Mouse (Mus musculus) kidney, embryonic 14.5 days (tissue): ENCODE measurements around the gene Arsb. TPM values are rescaled to one million over a fixed set of nuclear protein-coding genes. Genes with fewer than 3 reads are reported as not detected.
A peak's percentile ranks its signal among the peaks of the same experiment; 100 is the strongest.
"Not testable (repeated sequence)": the region's sequence is repeated elsewhere in the genome, so short reads cannot be mapped to it uniquely, and the experiment has no call there.

Source experiments
- ATAC-seq: fragments of 200-750 bp; cut with Nextera tagmentation; 2 replicates; pipeline ENCODE4 v1.8.0; 2017; ENCODE audit warnings: moderate number of reproducible peaks, mild to moderate bottlenecking, moderate TSS enrichment, moderate library complexity; ENCODE audit not compliant: low FRiP score, low TSS enrichment
- H3K27ac ChIP-seq: fragments of 300-500 bp; sonication (generic); 2 replicates; pipeline ENCODE4 v1.5.1; 2014; ENCODE audit warnings: low read depth, mild to moderate bottlenecking, low read length, moderate library complexity, mixed read lengths
- H3K27me3 ChIP-seq: fragments of 300-500 bp; sonication (generic); 2 replicates; pipeline ENCODE4 v1.6.1; 2014; ENCODE audit warnings: mild to moderate bottlenecking, low read length; ENCODE audit not compliant: control insufficient read depth, insufficient read depth
- H3K36me3 ChIP-seq: fragments of 300-500 bp; sonication (generic); 2 replicates; pipeline ENCODE4 v1.6.1; 2014; ENCODE audit warnings: low read length, mixed read lengths; ENCODE audit not compliant: control insufficient read depth, insufficient read depth
- H3K4me1 ChIP-seq: fragments of 300-500 bp; sonication (generic); 2 replicates; pipeline ENCODE4 v1.6.1; 2014; ENCODE audit warnings: low read length, mixed read lengths; ENCODE audit not compliant: control insufficient read depth, insufficient read depth
- H3K4me2 ChIP-seq: fragments of 300-500 bp; sonication (generic); replicated peaks from 2 replicates; pipeline ENCODE4 v1.6.1; 2014; ENCODE audit warnings: low read depth, mild to moderate bottlenecking, low read length
- H3K4me3 ChIP-seq: fragments of 300-500 bp; sonication (generic); 2 replicates; pipeline ENCODE4 v1.5.1; 2014; ENCODE audit warnings: mild to moderate bottlenecking, low read length
- H3K9ac ChIP-seq: fragments of 300-500 bp; sonication (generic); 2 replicates; pipeline ENCODE4 v1.6.1; 2014; ENCODE audit warnings: low read depth, mild to moderate bottlenecking, low read length, moderate library complexity
- H3K9me3 ChIP-seq: fragments of 300-500 bp; sonication (generic); 2 replicates; pipeline ENCODE4 v1.6.1; 2016; ENCODE audit warnings: low read length; ENCODE audit not compliant: control insufficient read depth
- WGBS: fragments of 180-500 bp; shearing (Covaris S2); extraction: QIAGEN DNeasy Blood & Tissue Kit; methylation state at CpG from one replicate; pipeline ENCODE4 v1.1.7; 2014; 5-methylcytosine and 5-hydroxymethylcytosine counted together
- polyA plus RNA-seq: library from polyadenylated mRNA; unstranded; fragments of >200 nt; fragmentation: Nextera tagmentation; extraction: Ambion mirVana; gene quantifications from 2 replicates; pipeline ENCODE4 v1.2.1, GENCODE M21; 2014

Arsb gene
- polyA plus RNA-seq, 1 experiment from 2014 or later: 17.7 TPM

DNA sequence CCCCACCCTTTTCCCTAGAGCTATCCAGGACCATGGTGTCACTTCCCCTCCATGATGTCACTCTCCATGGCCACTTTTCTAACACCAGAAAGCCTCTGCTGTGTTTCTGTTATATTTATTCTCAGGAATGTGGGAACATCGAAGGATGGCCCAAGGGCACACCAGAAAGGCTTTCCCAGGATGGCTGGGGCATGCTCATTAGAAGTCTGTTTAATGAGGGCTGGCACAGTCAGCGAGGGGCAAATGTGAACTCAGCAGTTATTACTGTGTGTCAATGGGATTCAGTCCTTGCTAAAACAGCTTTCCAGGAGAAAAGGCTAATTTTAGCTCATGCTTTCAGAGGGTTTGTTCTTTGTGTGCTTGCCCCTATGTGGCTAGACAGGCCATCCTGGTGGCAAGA lies 213.1 kb downstream of the Arsb start:
- WGBS: 81% methylated on average over 2 of the region's 2 CpGs
- H3K9me3 ChIP-seq: peaks cover 4% of the 10 kb centered on the region; the same call in 1 of the 2 replicates
- H3K4me1 ChIP-seq: no peaks in the 10 kb centered on the region
- no peaks in the 10 kb centered on the region for H3K36me3 ChIP-seq
- H3K4me2 ChIP-seq: no peak overlapping the region
- ATAC-seq: no peak
- H3K4me3 ChIP-seq: no peak overlapping the region
- no peak overlapping the region for H3K9ac ChIP-seq
- H3K27me3 ChIP-seq: no peaks in the 10 kb centered on the region
- no peak overlapping the region for H3K27ac ChIP-seq

DNA sequence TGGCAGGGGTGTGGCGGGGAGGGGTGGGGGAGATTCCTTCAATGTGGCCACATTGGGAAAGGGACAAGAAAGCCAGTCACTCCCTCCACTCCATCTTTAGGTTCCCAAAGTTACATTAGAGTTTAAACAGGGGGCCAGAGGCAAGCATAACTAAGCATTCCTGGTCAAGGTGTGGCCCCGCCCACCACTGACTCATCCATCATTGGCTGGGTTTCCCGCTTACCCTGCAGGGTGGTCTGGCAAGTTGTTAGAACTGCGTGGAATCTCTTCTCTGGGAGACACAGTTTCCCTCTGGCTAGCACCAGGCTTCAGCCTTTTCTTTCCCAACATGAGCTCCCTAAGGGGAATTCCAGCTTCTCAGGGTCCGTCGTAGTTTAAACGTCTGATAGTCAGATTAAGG lies 213.8 kb downstream of the Arsb start:
- no peak for ATAC-seq
- H3K4me3 ChIP-seq: no peak overlapping the region
- 81% methylated on average over 7 of the region's 7 CpGs for WGBS
- no peaks in the 10 kb centered on the region for H3K4me1 ChIP-seq
- no peak overlapping the region for H3K4me2 ChIP-seq
- H3K27ac ChIP-seq: no peak overlapping the region
- no peaks in the 10 kb centered on the region for H3K27me3 ChIP-seq
- no peak overlapping the region for H3K9ac ChIP-seq
- H3K36me3 ChIP-seq: no peaks in the 10 kb centered on the region
- peaks cover 4% of the 10 kb centered on the region; the same call in 1 of the 2 replicates for H3K9me3 ChIP-seq

DNA sequence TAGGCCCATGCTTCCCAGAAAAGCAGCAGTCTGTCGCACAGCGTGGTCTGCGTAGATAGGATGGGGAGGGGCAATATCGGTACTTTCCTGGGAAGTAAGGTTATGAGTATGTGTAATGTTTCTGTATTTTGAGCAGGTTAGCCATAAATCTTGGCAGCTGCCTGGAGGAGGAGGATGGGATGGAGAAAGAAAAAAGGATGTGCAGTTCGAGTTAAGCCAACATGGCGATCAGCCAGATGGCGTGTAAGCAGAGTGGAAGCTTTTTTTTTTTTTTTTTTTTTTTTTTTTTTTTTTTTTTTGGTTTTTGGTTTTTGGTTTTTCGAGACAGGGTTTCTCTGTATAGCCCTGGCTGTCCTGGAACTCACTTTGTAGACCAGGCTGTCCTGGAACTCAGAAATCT lies 214.3 kb downstream of the Arsb start:
- not testable (repeated sequence) for H3K9ac ChIP-seq, ATAC-seq
- WGBS: 93% methylated on average over 8 of the region's 8 CpGs

DNA sequence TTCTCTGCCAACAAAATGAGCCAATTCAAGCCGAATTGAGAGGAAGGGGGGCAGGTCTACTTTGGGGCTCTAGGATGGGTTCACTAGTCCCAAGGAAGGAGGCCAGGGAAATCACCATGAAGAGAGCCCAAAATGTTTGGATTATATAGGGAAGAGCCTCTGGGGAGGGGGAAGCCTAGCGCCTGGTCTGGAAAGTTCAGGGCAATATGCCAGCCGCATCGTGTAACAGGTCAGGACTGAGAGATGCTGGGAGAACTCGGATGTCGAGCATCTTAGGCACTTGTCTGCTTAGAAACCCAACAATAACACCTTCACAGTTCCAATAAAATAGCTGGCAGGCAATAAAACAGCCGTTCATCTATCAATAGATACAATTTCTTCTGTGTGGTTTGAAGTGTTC lies 216.2 kb downstream of the Arsb start:
- Histone ChIP-seq H3K4me2 (no peak overlapping the region), H3K4me1 (no peaks in the 10 kb centered on the region), H3K27me3 (no peaks in the 10 kb centered on the region), H3K9me3 (peaks cover 4% of the 10 kb centered on the region; the same call in 1 of the 2 replicates), H3K9ac (no peak overlapping the region), H3K36me3 (no peaks in the 10 kb centered on the region), H3K4me3 (no peak overlapping the region), H3K27ac (no peak overlapping the region)
- ATAC-seq: no peak
- 50% methylated on average over 7 of the region's 7 CpGs for WGBS

More for the DNA sequence above, 214.3 kb downstream of the Arsb start:
- H3K4me3 ChIP-seq, H3K4me1 ChIP-seq, H3K9me3 ChIP-seq, H3K27me3 ChIP-seq, H3K4me2 ChIP-seq, H3K36me3 ChIP-seq, H3K27ac ChIP-seq: not testable (repeated sequence)

DNA sequence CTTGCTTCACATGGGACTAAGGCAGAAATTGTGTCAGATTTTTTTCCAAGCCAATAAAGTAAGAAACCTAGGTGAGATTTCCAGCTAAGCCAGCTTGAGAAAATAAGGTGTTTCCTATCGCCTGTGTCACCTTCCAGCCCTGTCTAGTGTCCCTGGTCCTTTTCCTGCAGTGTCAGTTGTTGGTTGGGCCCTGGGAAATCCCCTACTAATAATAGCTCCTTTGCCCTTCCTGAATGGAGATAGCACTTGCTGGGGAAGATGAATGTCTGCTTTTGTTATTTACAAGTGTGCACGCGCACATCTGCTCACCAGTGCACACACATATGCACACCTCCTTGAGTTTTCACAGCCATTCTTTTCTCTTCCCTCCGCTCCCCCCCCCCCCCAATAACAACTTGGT lies 217.8 kb downstream of the Arsb start:
- Histone ChIP-seq H3K36me3 (no peaks in the 10 kb centered on the region), H3K9ac (no peak overlapping the region), H3K4me2 (no peak overlapping the region), H3K27ac (no peak overlapping the region), H3K4me3 (no peak overlapping the region), H3K9me3 (peaks cover 4% of the 10 kb centered on the region; the same call in 1 of the 2 replicates), H3K4me1 (no peaks in the 10 kb centered on the region), H3K27me3 (no peaks in the 10 kb centered on the region)
- ATAC-seq: no peak
- WGBS: 87% methylated on average over 4 of the region's 4 CpGs

DNA sequence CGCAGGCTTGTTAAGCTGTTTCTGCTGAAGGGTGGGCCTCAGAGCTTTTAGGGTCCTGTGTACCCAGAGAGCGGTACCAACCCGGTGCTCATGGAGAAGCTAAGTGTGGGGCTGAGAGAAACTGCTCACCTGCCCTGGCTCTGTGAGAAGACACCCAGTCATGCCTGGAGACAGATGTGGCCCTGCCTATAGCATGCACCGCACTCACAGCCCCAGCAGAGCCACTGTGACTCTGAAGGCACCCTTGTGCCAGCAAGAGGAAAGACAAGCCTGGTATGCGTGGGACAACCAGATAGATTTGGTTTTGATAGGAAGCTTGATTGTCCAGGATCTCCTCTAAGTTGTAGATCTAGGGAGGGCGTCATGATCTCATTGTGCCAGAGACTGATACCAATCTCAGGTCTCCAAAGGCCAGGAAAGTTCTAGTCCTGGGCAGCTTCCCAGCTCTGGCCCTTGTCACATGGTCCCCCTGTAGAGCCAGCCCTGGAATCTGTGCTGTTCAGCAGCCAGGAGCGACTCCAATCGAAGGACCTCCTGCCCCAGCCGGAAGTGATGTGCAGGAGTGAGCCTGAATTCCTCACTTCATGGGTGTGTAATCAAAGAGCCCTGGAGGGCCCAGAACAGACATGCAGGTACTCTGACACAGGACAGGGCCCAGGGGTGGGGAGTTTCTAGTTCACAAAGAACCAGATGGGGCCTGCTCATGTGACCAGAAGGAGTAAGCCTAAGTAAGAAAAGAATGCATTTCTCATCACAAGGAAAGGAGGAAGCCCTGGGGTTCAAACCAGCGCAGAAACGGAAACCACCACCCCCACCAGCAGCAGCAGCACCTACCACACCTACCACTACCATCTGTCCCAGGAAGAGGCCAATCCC lies 218.5 kb downstream of the Arsb start:
- H3K4me3 ChIP-seq: no peak overlapping the region
- H3K36me3 ChIP-seq: no peaks in the 10 kb centered on the region
- no peak overlapping the region for H3K9ac ChIP-seq
- H3K27me3 ChIP-seq: no peaks in the 10 kb centered on the region
- peak overlapping the region; percentile 3; the same call in 1 of the 2 replicates for H3K27ac ChIP-seq
- ATAC-seq: peak; percentile 66
- 67% methylated on average over 11 of the region's 11 CpGs for WGBS
- H3K9me3 ChIP-seq: no peaks in the 10 kb centered on the region
- H3K4me2 ChIP-seq: no peak overlapping the region
- H3K4me1 ChIP-seq: no peaks in the 10 kb centered on the region

DNA sequence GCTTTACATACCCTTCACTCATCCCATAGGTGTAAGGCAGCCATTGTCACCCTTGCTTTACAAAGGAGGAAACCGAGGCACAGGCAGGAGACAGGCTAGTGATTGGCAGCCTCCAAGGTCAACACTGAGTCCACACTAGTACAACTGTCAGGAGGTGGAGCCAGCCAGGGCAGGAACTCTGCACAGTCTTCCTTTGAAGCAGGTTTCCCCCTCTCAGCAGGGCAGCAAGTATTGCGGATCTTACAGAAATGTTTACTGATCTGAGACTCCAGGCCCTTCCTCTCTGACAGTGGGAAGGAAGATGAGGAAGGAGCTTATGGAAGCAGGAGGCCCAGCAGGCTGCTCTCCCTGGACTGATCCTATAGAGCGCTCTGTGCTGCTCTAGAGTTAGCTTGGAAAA lies 219.4 kb downstream of the Arsb start:
- no peak overlapping the region for H3K9ac ChIP-seq
- no peak overlapping the region for H3K4me2 ChIP-seq
- ATAC-seq: no peak
- H3K4me3 ChIP-seq: no peak overlapping the region
- H3K9me3 ChIP-seq: no peaks in the 10 kb centered on the region
- no peaks in the 10 kb centered on the region for H3K36me3 ChIP-seq
- H3K27me3 ChIP-seq: no peaks in the 10 kb centered on the region
- no peak overlapping the region for H3K27ac ChIP-seq
- no peaks in the 10 kb centered on the region for H3K4me1 ChIP-seq
- 85% methylated on average over 3 of the region's 3 CpGs for WGBS

DNA sequence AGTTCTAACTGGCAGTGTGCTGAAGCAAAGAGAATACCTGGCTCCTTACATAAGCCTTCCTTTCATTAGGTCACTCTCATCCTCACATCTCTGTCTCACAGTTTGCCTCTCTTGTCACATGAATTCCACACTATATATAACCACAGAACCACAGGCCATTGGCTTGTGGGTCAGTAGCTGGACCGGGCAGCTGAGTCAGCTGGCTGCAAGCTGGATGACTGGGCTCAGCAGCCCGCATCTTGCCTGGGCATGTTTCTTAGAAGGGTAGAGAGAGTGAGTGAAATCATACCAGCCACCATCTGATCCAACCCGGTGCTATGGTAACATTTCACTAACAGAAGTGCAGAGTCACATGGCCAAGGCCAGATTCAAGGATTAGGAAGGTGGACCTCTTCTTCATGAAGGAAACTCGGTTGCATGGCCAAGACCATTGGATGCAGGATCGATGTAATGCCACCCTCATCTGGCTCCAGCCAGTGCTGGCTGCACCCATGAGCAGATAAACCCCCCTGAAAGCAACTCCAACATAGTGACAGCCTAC lies 221.0 kb downstream of the Arsb start:
- H3K9me3 ChIP-seq: no peaks in the 10 kb centered on the region
- no peak overlapping the region for H3K4me3 ChIP-seq
- H3K4me2 ChIP-seq: no peak overlapping the region
- H3K4me1 ChIP-seq: no peaks in the 10 kb centered on the region
- 91% methylated on average over 5 of the region's 5 CpGs for WGBS
- H3K9ac ChIP-seq: no peak overlapping the region
- H3K36me3 ChIP-seq: no peaks in the 10 kb centered on the region
- no peak overlapping the region for H3K27ac ChIP-seq
- ATAC-seq: no peak
- H3K27me3 ChIP-seq: no peaks in the 10 kb centered on the region
